Mouse (Mus musculus) bone marrow macrophage, adult 2 months (primary cell): ENCODE data around the gene Uqcr11.

Source experiments
- CTCF ChIP-seq: IDR thresholded peaks from 2 replicates; pipeline ENCODE4 v1.5.1; 2012; ENCODE audit warnings: low read depth, mild to moderate bottlenecking, low read length, moderate library complexity
- POLR2A ChIP-seq: IDR thresholded peaks from 2 replicates; pipeline ENCODE4 v1.6.1; 2012; ENCODE audit warnings: mild to moderate bottlenecking, low read depth, low read length, borderline replicate concordance

DNA sequence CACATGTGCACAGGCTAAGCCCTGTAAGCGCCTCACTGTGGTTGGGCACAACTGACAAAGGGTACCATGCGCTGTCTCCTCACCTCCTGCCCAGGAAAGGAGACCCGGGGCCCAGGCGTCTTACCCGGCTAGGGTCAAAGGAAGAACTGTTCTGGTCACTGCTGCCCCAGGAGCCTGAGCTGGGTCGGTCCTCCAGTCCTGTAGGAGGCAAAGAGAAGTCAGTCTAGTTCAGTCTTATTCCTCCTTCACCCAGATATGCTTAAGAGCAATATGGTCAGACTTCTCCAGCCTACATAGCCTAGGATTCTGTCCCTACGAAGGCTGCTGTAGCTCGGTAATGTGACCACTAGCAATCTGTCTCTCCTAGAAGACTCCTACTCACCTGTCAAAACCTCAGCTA is 14.6 kb upstream of the Uqcr11 start:
- TF ChIP-seq CTCF = no peak
- TF ChIP-seq POLR2A = no peak
